ENCODE assay signal across 8 mouse cellular contexts in genomic region chr2:66041917-66042419, GRCm38 (mm10).
DNase-seq lines count a peak whose midpoint lies in the region; ATAC-seq lines count a peak whose summit lies in the region.

No protein-coding gene starts in this region.

- H3K4me1 ChIP-seq in midbrain, embryonic 10.5 days: peaks cover 33% of the 10 kb centered on the region

- no peaks in the 10 kb centered on the region for H3K9me3 ChIP-seq in midbrain, embryonic 10.5 days (replicated peaks)

- H3K36me3 ChIP-seq in midbrain, embryonic 10.5 days: no peaks in the 10 kb centered on the region

- H3K27ac ChIP-seq in midbrain, embryonic 10.5 days (replicated peaks): peak overlapping the region; percentile 64; the same call in 1 of the 2 replicates

- intact Hi-C loops in heart, postnatal 25 days (cut with DNase I): loop anchor here (5.0 kb wide), 1 partner anchor 250 kb away; no protein-coding TSS in a partner anchor

- DNase-seq in heart, postnatal 4 days: peak; percentile 25
- DNase-seq in heart, postnatal 25 days (ENCODE audit: low spot score): no peak
- peak; percentile 61 to 79 for DNase-seq in cerebellum, postnatal 36 days
- peak; percentile 60 for DNase-seq in layer of hippocampus, adult 9-11 months
- peak; percentile 61 for DNase-seq in midbrain, embryonic 10.5 days (ENCODE audit: low spot score)
- DNase-seq in testis, postnatal 14 days (ENCODE audit: low spot score): peak; percentile 16
- DNase-seq in heart, adult 8-10 months (ENCODE audit: low spot score): no peak

- H3K4me3 ChIP-seq in midbrain, embryonic 10.5 days: no peak overlapping the region

- H3K27me3 ChIP-seq in midbrain, embryonic 10.5 days (ENCODE audit: low read depth, poor library complexity, severe bottlenecking): peaks cover 12% of the 10 kb centered on the region

- ATAC-seq in granulocyte monocyte progenitor cell, adult 5-6 weeks (replicated peaks; ENCODE audit: poor library complexity, severe bottlenecking): peak; percentile 37; the same call in 1 of the 2 replicates

- WGBS in midbrain, embryonic 10.5 days: 83% methylated on average over 9 of the region's 9 CpGs

Comparison
In these comparisons a context has a peak if more than half of its experiments do, and no peak if none do; other contexts are left out.
1. DNase-seq: peak in heart, postnatal 4 days (single experiment), cerebellum, postnatal 36 days (2 of 2), layer of hippocampus, adult 9-11 months (single experiment), midbrain, embryonic 10.5 days (single experiment) and testis, postnatal 14 days (single experiment); none in heart, postnatal 25 days (single experiment) and heart, adult 8-10 months (single experiment).